Mouse (Mus musculus) hindbrain, embryonic 11.5 days (tissue): ENCODE results near the gene Oas1g. TPM values are rescaled to one million over a fixed set of nuclear protein-coding genes. Genes with fewer than 3 reads are reported as not detected.
"Not testable (repeated sequence)": the region's sequence is repeated elsewhere in the genome, so short reads cannot be mapped to it uniquely, and the experiment has no call there.

ENCODE experiments used
- ATAC-seq: fragments of 200-750 bp; cut with Nextera tagmentation; 2 replicates; pipeline ENCODE4 v1.8.0; 2017; ENCODE audit warnings: mild to moderate bottlenecking, moderate TSS enrichment, moderate library complexity; ENCODE audit not compliant: low FRiP score
- DNase-seq: peaks from one replicate; pipeline ENCODE4 v3.0.0-alpha.2; 2015; ENCODE audit warnings: low spot score
- H3K27ac ChIP-seq: fragments of 300-500 bp; sonication (generic); 2 replicates; pipeline ENCODE4 v1.5.1; 2014; ENCODE audit warnings: mild to moderate bottlenecking, low read depth, low read length
- H3K27me3 ChIP-seq: fragments of 300-500 bp; sonication (generic); 2 replicates; pipeline ENCODE4 v1.6.1; 2014; ENCODE audit warnings: mild to moderate bottlenecking, low read length, moderate library complexity, mixed read lengths; ENCODE audit not compliant: control insufficient read depth, insufficient read depth
- H3K36me3 ChIP-seq: fragments of 300-500 bp; sonication (generic); 2 replicates; pipeline ENCODE4 v1.6.1; 2014; ENCODE audit warnings: mild to moderate bottlenecking, low read length, moderate library complexity, mixed read lengths; ENCODE audit not compliant: control insufficient read depth, insufficient read depth
- H3K4me1 ChIP-seq: fragments of 300-500 bp; sonication (generic); replicated peaks from 2 replicates; pipeline ENCODE4 v1.6.1; 2014; ENCODE audit warnings: low read length, mixed read lengths; ENCODE audit not compliant: control insufficient read depth, insufficient read depth
- H3K4me2 ChIP-seq: fragments of 300-500 bp; sonication (generic); replicated peaks from 2 replicates; pipeline ENCODE4 v1.6.1; 2014; ENCODE audit warnings: mild to moderate bottlenecking, low read depth, low read length
- H3K4me3 ChIP-seq: fragments of 300-500 bp; sonication (generic); 2 replicates; pipeline ENCODE4 v1.5.1; 2014; ENCODE audit warnings: low read depth, low read length
- H3K9ac ChIP-seq: fragments of 300-500 bp; sonication (generic); 2 replicates; pipeline ENCODE4 v1.6.1; 2014; ENCODE audit warnings: low read depth, low read length
- H3K9me3 ChIP-seq: fragments of 300-500 bp; sonication (generic); 2 replicates; pipeline ENCODE4 v1.6.1; 2016; ENCODE audit warnings: low read length; ENCODE audit not compliant: control insufficient read depth
- WGBS: fragments of 180-500 bp; shearing (Covaris S2); extraction: QIAGEN DNeasy Blood & Tissue Kit; methylation state at CpG from one replicate; pipeline ENCODE4 v1.1.7; 2014; 5-methylcytosine and 5-hydroxymethylcytosine counted together
- polyA plus RNA-seq: library from polyadenylated mRNA; unstranded; fragments of >200 nt; fragmentation: Nextera tagmentation; extraction: Ambion mirVana; gene quantifications from 2 replicates; pipeline ENCODE4 v1.2.1, GENCODE M21; 2014

The Oas1g gene
- polyA plus RNA-seq, 1 experiment from 2014 or later: 0.15 TPM

- H3K4me1 ChIP-seq: no peaks in the 10 kb centered on the region
- H3K9ac ChIP-seq: no peak overlapping the region
- H3K4me3 ChIP-seq: no peak overlapping the region
- H3K27ac ChIP-seq: no peak overlapping the region
- whole genome bisulfite sequencing: 50% methylated on average over 7 of the region's 7 CpGs
- no peak overlapping the region for H3K4me2 ChIP-seq
- DNase-seq (no peak), ATAC-seq (no peak)
- no peaks in the 10 kb centered on the region for H3K9me3 ChIP-seq
- no peaks in the 10 kb centered on the region for H3K27me3 ChIP-seq
- no peaks in the 10 kb centered on the region for H3K36me3 ChIP-seq
These were observed 20.9 kb upstream of the Oas1g start for GRCm38 (mm10) chr5:120908196-120908920.

- not testable (repeated sequence) for ATAC-seq, DNase-seq
These were observed 19.6 kb upstream of the Oas1g start, which contains the start of gene Oas1a for GRCm38 (mm10) chr5:120906791-120907733. Oas1a (minus strand) TSS chr5:120907521.

DNA sequence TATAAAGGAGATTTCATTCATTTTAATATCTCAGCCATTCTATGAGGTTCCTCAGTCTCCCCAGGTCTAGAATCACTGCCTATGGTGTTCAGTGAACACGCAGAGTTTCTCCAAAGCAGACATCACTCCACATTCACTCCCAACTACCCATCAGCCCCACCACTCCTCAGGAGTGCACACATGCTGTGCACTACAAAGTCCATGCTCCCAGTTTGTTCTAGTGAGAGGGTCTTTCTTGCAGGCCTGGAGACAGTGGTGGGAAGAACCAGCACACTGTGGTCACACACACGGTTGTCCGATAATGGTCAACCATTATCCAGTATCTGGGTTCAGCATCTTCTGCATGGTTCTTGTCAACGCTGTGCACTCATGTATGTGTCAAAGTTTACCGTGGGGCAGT lies 14.6 kb upstream of the Oas1g start:
- WGBS: 90% methylated on average over 5 of the region's 5 CpGs

More at GRCm38 (mm10) chr5:120906791-120907733, 19.6 kb upstream of the Oas1g start, which contains the start of gene Oas1a:
- not testable (repeated sequence) for H3K27me3 ChIP-seq, H3K9ac ChIP-seq, H3K27ac ChIP-seq, H3K4me2 ChIP-seq, H3K36me3 ChIP-seq, H3K4me3 ChIP-seq, H3K9me3 ChIP-seq, H3K4me1 ChIP-seq
- WGBS: 45% methylated on average over 7 of the region's 12 CpGs

GRCm38 (mm10) chr5:120900666-120901065 lies 13.3 kb upstream of the Oas1g start:
- Histone ChIP-seq H3K4me3 (no peak overlapping the region), H3K9me3 (no peaks in the 10 kb centered on the region), H3K4me1 (no peaks in the 10 kb centered on the region), H3K9ac (no peak overlapping the region), H3K4me2 (no peak overlapping the region), H3K36me3 (no peaks in the 10 kb centered on the region), H3K27me3 (no peaks in the 10 kb centered on the region), H3K27ac (no peak overlapping the region)
- no peak for DNase-seq
- WGBS: 71% methylated on average over 1 of the region's 1 CpGs
- no peak for ATAC-seq

More for the DNA sequence above, 14.6 kb upstream of the Oas1g start:
- Histone ChIP-seq H3K4me2 (no peak overlapping the region), H3K27ac (no peak overlapping the region), H3K36me3 (no peaks in the 10 kb centered on the region), H3K9me3 (no peaks in the 10 kb centered on the region), H3K9ac (no peak overlapping the region), H3K4me1 (no peaks in the 10 kb centered on the region), H3K4me3 (no peak overlapping the region), H3K27me3 (no peaks in the 10 kb centered on the region)
- DNase-seq: no peak
- no peak for ATAC-seq

DNA sequence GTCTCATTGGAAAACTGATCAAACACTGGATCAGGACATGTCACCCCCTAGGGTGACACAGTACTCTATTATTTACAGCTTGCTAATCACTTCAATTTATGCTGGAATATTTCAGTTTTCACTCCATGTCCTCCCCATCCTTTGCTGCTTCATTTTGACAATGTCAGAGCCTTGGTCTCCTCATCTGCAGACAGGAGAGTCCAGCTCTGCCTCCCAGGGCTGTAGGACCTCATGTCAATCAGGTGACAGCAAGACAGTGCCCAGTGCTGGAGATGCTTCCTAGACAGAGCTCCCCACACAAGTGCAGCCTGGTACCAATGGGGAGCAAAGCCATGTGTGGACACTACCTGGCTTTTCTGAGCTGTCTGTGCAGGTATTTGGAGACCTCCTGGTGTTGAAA lies 11.3 kb upstream of the Oas1g start:
- no peak overlapping the region for H3K4me3 ChIP-seq
- no peaks in the 10 kb centered on the region for H3K36me3 ChIP-seq
- ATAC-seq (no peak), DNase-seq (no peak)
- no peaks in the 10 kb centered on the region for H3K4me1 ChIP-seq
- H3K27ac ChIP-seq: no peak overlapping the region
- H3K27me3 ChIP-seq: no peaks in the 10 kb centered on the region
- H3K9me3 ChIP-seq: no peaks in the 10 kb centered on the region
- no peak overlapping the region for H3K4me2 ChIP-seq
- H3K9ac ChIP-seq: no peak overlapping the region

DNA sequence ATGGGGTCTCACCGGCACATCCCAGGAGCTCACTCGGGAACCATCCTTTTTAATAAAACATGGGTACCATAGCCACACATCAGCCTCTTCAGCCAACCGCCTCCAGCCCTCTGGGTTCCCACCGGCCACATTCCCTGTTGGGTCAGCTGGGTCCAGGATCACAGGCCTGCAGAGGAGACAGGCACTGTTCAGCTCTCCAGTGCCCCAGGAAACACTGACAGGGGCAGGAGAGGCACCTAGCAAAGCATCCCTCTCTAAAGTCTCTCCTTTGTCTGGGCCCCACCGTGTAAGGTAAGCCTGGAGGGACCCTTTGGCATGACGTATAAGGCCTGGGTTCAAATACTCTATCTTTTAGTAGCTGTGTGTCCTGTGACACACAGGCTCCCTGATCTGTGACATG lies 10.9 kb upstream of the Oas1g start:
- 90% methylated on average over 6 of the region's 6 CpGs for WGBS
- H3K4me2 ChIP-seq: no peak overlapping the region
- DNase-seq (no peak), ATAC-seq (no peak)
- H3K4me1 ChIP-seq: no peaks in the 10 kb centered on the region
- H3K36me3 ChIP-seq: no peaks in the 10 kb centered on the region
- no peak overlapping the region for H3K27ac ChIP-seq
- H3K27me3 ChIP-seq: no peaks in the 10 kb centered on the region
- no peak overlapping the region for H3K4me3 ChIP-seq
- no peak overlapping the region for H3K9ac ChIP-seq
- no peaks in the 10 kb centered on the region for H3K9me3 ChIP-seq

DNA sequence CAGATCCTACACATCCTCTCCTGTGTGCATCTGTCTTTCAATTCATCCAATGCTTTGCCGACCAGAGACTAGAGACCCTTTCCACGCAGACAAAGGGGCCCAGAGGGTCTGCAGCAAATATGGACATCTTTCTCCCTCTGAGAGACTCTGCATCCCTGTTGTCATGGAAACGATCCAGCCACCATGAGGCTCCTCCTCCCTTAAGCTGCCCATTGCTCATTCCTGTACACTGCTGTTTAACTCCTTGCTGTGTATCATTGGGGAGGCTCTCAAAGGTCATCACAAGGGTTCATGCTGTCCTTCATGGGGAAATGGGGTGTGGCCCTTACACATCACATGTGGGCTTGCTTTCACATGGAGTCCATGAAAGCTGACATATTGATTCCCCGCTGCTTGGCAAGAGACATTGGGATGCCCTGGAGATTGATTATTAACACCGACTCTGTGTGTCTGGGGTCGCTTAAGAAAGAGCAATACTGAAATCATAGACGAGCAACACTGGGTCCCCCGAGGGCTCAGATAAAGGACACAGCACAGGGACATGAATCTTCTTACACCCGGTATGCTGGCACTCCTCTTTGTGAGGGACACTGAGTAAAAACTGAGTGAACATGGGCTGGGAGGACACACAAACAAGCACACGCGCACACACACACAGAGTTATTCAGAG lies 8.0 kb upstream of the Oas1g start:
- Histone ChIP-seq H3K9me3 (no peaks in the 10 kb centered on the region), H3K27ac (no peak overlapping the region), H3K27me3 (no peaks in the 10 kb centered on the region), H3K9ac (no peak overlapping the region), H3K4me3 (no peak overlapping the region), H3K4me2 (no peak overlapping the region), H3K4me1 (no peaks in the 10 kb centered on the region), H3K36me3 (no peaks in the 10 kb centered on the region)
- 82% methylated on average over 11 of the region's 11 CpGs for WGBS
- ATAC-seq: no peak
- DNase-seq: no peak

- not testable (repeated sequence) for H3K36me3 ChIP-seq, H3K4me3 ChIP-seq, H3K9ac ChIP-seq, DNase-seq, H3K4me2 ChIP-seq, H3K27ac ChIP-seq, H3K9me3 ChIP-seq, H3K27me3 ChIP-seq, ATAC-seq, H3K4me1 ChIP-seq
- 92% methylated on average over 2 of the region's 2 CpGs for WGBS
These were observed 7.3 kb upstream of the Oas1g start for GRCm38 (mm10) chr5:120894692-120895091.
